Mouse (Mus musculus) stomach, postnatal 0 days (tissue): ENCODE measurements at regions not wholly inside any gene's neighbourhood (a gene's known extent, or its start where the extent isn't known, plus 50 kb on each side); places are given as distances from the start of the nearest gene placed in this dataset.

Experiments
- ATAC-seq: fragments of 200-750 bp; cut with Nextera tagmentation; 2 replicates; pipeline ENCODE4 v1.8.0; 2017; ENCODE audit not compliant: low FRiP score, low TSS enrichment
- DNase-seq: peaks from one replicate; pipeline ENCODE4 v3.0.0-alpha.2; 2016; ENCODE audit warnings: low spot score
- H3K27ac ChIP-seq: fragments of 300-500 bp; sonication (generic); replicated peaks from 2 replicates; pipeline ENCODE4 v1.5.1; 2014; ENCODE audit warnings: mild to moderate bottlenecking, control low read depth
- H3K27me3 ChIP-seq: fragments of 300-500 bp; sonication (generic); 2 replicates; pipeline ENCODE4 v1.6.1; 2014; ENCODE audit warnings: low read length; ENCODE audit not compliant: control insufficient read depth, insufficient read depth
- H3K36me3 ChIP-seq: fragments of 300-500 bp; sonication (generic); 2 replicates; pipeline ENCODE4 v1.6.1; 2014; ENCODE audit warnings: low read length, mixed read lengths; ENCODE audit not compliant: control insufficient read depth, insufficient read depth
- H3K4me1 ChIP-seq: fragments of 300-500 bp; sonication (generic); replicated peaks from 2 replicates; pipeline ENCODE4 v1.6.1; 2014; ENCODE audit warnings: antibody characterized with exemption; ENCODE audit not compliant: control insufficient read depth, insufficient read depth
- H3K4me2 ChIP-seq: fragments of 300-500 bp; sonication (generic); replicated peaks from 2 replicates; pipeline ENCODE4 v1.6.1; 2014; ENCODE audit warnings: low read depth, mild to moderate bottlenecking, control low read depth, moderate library complexity
- H3K4me3 ChIP-seq: fragments of 300-500 bp; sonication (generic); 2 replicates; pipeline ENCODE4 v1.5.1; 2014; ENCODE audit warnings: low read depth, low read length, control low read depth
- H3K9ac ChIP-seq: fragments of 300-500 bp; sonication (generic); 2 replicates; pipeline ENCODE4 v1.6.1; 2014; ENCODE audit warnings: mild to moderate bottlenecking, low read length, control low read depth, mixed read lengths
- H3K9me3 ChIP-seq: fragments of 300-500 bp; sonication (generic); 2 replicates; pipeline ENCODE4 v1.6.1; 2016; ENCODE audit warnings: low read length; ENCODE audit not compliant: control insufficient read depth
- CTCF ChIP-seq: IDR thresholded peaks from 2 replicates; pipeline ENCODE4 v1.5.1; 2016; ENCODE audit warnings: antibody characterized with exemption, low read depth, mild to moderate bottlenecking, moderate library complexity
- EP300 ChIP-seq: optimal IDR thresholded peaks from 2 replicates; pipeline ENCODE3; 2016; ENCODE audit warnings: antibody characterized with exemption
- WGBS: fragments of 180-500 bp; shearing (Covaris S2); extraction: QIAGEN DNeasy Blood & Tissue Kit; methylation state at CpG from one replicate; pipeline ENCODE4 v1.1.7; 2014; 5-methylcytosine and 5-hydroxymethylcytosine counted together

DNA sequence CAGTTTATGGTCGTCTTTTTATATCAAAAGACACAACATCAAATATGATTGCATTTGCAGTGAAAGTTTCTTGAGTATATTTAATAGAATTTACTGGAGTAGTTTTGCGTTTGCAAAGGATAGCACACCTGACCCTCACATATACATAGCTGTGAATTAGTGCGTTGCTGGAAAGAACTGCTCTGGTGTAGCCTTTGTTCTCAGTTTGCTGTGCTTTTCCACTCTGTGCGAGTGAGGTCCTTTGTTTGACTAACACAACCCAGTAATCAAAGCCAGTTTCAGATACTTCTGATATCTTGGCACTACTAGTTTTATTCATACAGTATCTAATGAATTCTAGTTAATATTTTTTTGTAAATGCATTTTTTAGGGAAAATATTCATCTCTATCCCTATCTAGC, 84.7 kb downstream of the Trim52 start:
- H3K27me3 ChIP-seq: no peaks in the 10 kb centered on the region
- H3K27ac ChIP-seq: no peak overlapping the region
- no peaks in the 10 kb centered on the region for H3K9me3 ChIP-seq
- H3K4me2 ChIP-seq: no peak overlapping the region
- WGBS: 53% methylated on average over 4 of the region's 4 CpGs
- H3K9ac ChIP-seq: no peak overlapping the region
- H3K4me1 ChIP-seq: no peaks in the 10 kb centered on the region
- no peaks in the 10 kb centered on the region for H3K36me3 ChIP-seq
- no peak for ATAC-seq
- no peak for DNase-seq
- H3K4me3 ChIP-seq: no peak overlapping the region
- TF ChIP-seq EP300 (no peak), CTCF (no peak)

GRCm38 (mm10) chr14:106193583-106193982, 87.6 kb downstream of the Trim52 start:
- H3K4me2 ChIP-seq: no peak overlapping the region
- H3K9ac ChIP-seq: no peak overlapping the region
- 52% methylated on average over 2 of the region's 2 CpGs for WGBS

DNA sequence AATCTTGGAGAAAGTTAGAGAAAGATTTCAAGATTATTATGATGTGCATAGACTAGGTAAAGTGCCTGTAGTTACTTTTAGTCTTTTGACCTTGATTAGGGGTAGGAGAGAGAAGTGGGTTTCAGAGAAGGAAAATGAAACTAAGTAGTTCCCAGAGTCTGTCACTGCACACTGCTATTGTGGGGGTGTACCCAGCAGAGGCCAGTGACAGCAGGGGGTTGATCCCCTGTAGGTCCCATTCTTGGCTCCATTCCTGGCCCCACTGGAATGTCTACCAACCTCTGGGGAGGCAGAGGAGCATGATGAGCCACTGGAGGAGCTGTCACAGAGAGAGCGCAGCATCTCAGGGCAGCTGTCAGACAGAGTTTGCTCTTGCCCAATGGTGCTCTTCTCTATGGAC, 88.1 kb downstream of the Trim52 start:
- no peak for ATAC-seq
- H3K27ac ChIP-seq: no peak overlapping the region
- DNase-seq: no peak
- no peaks in the 10 kb centered on the region for H3K36me3 ChIP-seq
- no peak overlapping the region for H3K9ac ChIP-seq
- H3K4me1 ChIP-seq: no peaks in the 10 kb centered on the region
- H3K27me3 ChIP-seq: no peaks in the 10 kb centered on the region
- H3K9me3 ChIP-seq: no peaks in the 10 kb centered on the region
- WGBS: 83% methylated on average over 1 of the region's 1 CpGs
- H3K4me3 ChIP-seq: no peak overlapping the region
- TF ChIP-seq CTCF (no peak), EP300 (no peak)
- H3K4me2 ChIP-seq: 0 out of 2 replicates have a peak overlapping the region, but pooled peaks have one; percentile 11

More at GRCm38 (mm10) chr14:106193583-106193982, 87.6 kb downstream of the Trim52 start:
- Histone ChIP-seq H3K36me3 (no peaks in the 10 kb centered on the region), H3K9me3 (no peaks in the 10 kb centered on the region), H3K27ac (no peak overlapping the region; the same call in 1 of the 2 replicates), H3K4me1 (no peaks in the 10 kb centered on the region), H3K27me3 (no peaks in the 10 kb centered on the region), H3K4me3 (no peak overlapping the region)
- DNase-seq: no peak
- TF ChIP-seq EP300 (no peak), CTCF (no peak)
- peak; percentile 51; the same call in 1 of the 2 replicates for ATAC-seq

DNA sequence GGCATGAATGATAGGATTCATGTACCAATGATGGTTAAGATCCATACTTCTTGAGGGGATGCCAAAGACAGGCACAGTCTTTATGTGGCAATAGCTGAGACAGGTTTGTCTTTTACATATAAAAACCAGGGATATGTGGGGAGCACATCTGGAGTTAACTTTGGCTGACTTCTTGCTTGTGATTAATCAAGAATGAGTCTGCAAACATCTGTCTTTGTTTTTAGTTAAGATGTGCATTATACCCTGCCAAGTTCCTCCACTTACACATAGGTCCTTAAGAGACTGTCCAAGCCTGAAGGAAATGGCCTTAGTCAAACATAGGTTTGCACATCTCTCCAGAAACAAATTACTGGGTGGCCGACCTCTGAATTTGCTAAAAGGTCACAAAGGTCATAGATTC, 91.8 kb downstream of the Trim52 start:
- no peaks in the 10 kb centered on the region for H3K36me3 ChIP-seq
- DNase-seq (no peak), ATAC-seq (no peak)
- no peak overlapping the region for H3K4me2 ChIP-seq
- H3K4me3 ChIP-seq: no peak overlapping the region
- H3K27me3 ChIP-seq: no peaks in the 10 kb centered on the region
- H3K9ac ChIP-seq: no peak overlapping the region
- H3K4me1 ChIP-seq: no peaks in the 10 kb centered on the region
- TF ChIP-seq EP300: no peak
- no peak for TF ChIP-seq CTCF
- no peaks in the 10 kb centered on the region for H3K9me3 ChIP-seq
- no peak overlapping the region for H3K27ac ChIP-seq
- 35% methylated on average over 1 of the region's 1 CpGs for WGBS

DNA sequence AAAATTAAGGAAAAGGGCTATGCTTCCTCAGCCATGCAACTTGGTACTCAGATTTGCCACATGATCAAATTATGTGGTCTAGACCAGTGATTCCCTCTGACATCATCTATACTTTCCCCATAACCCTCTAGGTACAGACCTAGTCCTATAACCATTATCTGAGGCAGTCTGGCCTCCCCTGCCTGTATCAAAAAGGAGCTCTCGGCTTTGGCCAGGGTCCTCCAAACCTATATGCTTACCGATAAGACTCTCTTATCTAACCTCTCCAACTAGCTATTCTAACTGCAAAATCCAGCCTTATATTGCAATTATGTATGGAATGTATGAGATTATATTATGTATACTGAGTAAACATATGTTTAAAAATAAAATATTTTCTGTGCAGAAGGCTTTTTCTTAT, 93.1 kb downstream of the Trim52 start:
- H3K27me3 ChIP-seq: no peaks in the 10 kb centered on the region
- H3K27ac ChIP-seq: no peak overlapping the region
- TF ChIP-seq EP300: no peak
- no peak for TF ChIP-seq CTCF
- H3K4me3 ChIP-seq: no peak overlapping the region
- DNase-seq (no peak), ATAC-seq (no peak)
- no peaks in the 10 kb centered on the region for H3K36me3 ChIP-seq
- H3K4me2 ChIP-seq: no peak overlapping the region
- no peaks in the 10 kb centered on the region for H3K4me1 ChIP-seq
- no peak overlapping the region for H3K9ac ChIP-seq
- no peaks in the 10 kb centered on the region for H3K9me3 ChIP-seq
- WGBS: 58% methylated on average over 2 of the region's 2 CpGs

DNA sequence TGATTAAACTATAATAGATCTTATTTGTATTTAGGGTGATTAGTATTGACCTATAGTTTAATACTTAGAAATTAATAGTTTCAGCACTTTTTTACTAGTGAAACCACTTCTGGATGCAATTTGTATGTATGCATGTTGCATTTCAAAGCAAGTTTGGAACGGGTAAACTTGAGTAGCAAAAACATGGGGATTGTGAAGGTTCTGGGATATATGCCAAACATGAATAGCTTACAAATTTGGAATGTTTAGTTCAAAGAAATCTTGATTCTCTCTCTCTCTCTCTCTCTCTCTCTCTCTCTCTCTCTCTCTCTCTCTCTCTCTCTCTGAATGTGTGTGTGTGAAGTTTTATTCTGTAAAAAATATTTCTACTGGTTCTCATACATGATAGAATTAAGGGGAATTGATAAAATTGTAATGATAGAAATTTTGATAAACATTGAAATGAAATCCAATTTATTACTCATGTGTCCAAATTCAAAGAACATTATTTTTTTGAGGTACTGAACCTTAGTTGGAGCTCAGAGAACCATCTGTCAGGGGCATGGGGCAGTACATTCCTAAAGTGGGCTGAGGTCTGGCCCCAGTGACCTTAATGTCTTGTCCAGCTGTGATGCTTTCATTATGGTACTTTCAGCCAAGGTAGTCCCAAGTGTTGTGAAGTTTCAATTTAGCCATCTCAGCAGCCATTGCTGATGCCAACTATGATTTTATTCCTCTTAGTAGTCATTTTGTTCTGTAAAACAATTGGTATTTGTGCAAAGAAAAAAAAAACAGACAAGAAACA, 93.7 kb downstream of the Trim52 start:
- Histone ChIP-seq H3K27me3 (no peaks in the 10 kb centered on the region), H3K4me1 (no peaks in the 10 kb centered on the region), H3K4me3 (no peak overlapping the region), H3K9ac (no peak overlapping the region), H3K36me3 (no peaks in the 10 kb centered on the region), H3K4me2 (no peak overlapping the region), H3K9me3 (no peaks in the 10 kb centered on the region), H3K27ac (no peak overlapping the region)
- no peak for DNase-seq
- TF ChIP-seq EP300: no peak
- no peak for ATAC-seq
- WGBS: 34% methylated on average over 1 of the region's 1 CpGs
